Mouse (Mus musculus): ENCODE data around the gene Itfg2. TPM values are rescaled to one million over a fixed set of nuclear protein-coding genes. Genes with fewer than 3 reads are reported as not detected.
"Not testable (repeated sequence)": the region's sequence is repeated elsewhere in the genome, so short reads cannot be mapped to it uniquely, and the experiment has no call there.

Itfg2 gene
- total RNA-seq, 2 experiments from 2014 or later: 16.4 to 19.9 TPM

- no peak for DNase-seq (ENCODE audit: low spot score)
Measured at GRCm38 (mm10) chr6:128389185-128389584, 35.5 kb downstream of the Itfg2 start.

DNA sequence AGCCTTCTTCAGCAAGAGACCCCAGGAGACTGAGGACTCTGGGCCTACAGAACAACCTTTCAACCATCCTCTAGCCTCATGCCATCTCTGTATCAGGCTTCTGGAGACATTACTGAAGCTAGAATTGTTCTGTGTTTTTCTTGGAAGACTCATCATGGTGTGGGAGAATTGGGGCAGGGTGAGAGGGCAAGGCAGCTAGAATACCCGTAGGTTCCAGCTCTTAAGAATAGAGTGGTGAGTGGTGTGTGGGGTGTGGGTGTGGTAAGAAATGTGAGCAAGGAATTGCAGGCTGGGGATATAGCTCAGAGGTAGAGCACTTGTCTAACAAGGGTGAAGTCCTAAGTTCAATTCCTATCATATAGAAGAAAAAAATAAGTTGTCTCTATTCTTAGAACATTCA lies 39.7 kb downstream of the Itfg2 start:
- no peak for DNase-seq (ENCODE audit: low spot score)

DNA sequence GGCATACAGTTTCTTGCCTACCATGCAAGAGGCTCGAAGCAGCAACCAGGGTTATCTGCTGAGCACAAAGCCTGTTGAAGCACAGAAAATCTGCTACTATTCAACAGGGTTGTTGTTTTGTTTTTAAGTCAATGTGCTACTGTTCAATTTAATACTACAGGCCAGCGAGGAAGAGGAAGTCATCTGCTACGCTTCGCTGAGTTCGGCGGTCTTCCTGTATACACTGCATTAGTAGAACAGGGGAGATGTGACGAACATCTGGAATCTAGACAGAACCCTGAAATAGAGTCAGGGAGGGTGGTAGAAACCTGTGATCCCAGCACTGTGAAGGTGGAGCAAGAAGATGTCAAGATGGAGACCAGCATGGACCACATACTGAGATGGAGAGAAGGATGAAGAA lies 41.0 kb downstream of the Itfg2 start:
- no peak for DNase-seq (ENCODE audit: low spot score)

- no peak for DNase-seq (ENCODE audit: low spot score)
Measured at GRCm38 (mm10) chr6:128381254-128381653, 43.5 kb downstream of the Itfg2 start.

- not testable (repeated sequence) for DNase-seq (ENCODE audit: low spot score)
Measured at GRCm38 (mm10) chr6:128380594-128381167, 44.0 kb downstream of the Itfg2 start.

DNA sequence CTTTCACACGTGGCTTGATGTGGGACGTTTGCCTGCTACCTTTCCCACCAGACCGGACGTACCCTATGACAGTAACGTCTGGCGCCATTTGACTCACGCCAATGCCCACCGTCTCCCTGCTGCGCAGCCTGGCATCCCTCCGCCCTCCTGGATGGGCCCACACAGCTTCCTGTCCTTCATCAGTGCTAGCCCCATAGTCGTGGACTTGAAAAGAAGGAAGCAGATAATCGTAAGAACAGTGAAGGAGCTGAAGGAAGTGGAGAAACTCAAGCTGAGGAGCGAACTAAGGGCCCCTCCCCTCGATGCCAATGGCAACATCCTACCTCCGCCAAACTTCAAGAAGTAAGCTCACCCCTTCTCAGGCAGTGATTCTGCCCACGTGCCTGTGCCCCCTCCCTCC lies 45.1 kb downstream of the Itfg2 start:
- DNase-seq (ENCODE audit: low spot score): no peak

DNA sequence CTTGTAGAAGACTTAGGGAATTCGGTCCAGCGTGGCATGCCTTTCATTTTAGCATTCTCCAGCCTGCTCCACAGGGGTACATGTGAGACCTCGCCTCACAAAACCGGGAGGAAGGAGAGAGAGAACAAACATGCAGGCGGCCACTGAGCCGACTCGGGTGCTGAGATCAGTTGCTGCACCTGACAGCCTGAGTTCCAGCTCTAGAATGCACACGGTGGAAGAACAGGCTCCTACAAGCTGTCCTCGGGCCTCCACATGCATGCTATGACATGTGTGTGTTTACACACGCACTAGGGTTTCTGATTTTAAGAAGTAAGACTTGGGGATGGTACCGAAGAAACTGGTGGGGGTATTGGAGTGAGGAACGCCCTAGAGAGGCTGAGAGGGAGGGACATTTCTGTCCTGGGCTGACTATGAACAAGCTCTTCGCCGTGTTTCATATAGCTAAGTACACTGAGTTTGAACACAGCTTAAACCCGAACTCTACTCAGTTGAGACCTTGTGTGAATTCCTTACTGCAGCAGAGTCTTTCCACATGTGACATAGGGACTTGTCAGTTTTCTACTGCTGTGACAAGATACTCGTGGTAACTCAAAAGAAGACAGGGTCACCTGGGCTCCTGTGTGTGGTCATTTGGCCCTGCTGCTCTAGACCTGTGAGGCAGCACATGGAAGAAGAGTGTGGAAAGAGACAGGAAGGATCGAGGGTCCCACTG lies 48.2 kb downstream of the Itfg2 start:
- no peak for DNase-seq (ENCODE audit: low spot score)

GRCm38 (mm10) chr6:128375192-128375591 lies 49.5 kb downstream of the Itfg2 start, which contains the start of the genes Tex52 and Gm44596:
TSS of gene Tex52 (plus strand) at chr6:128375456.
TSS of gene Gm44596 (plus strand) at chr6:128375503.
- peak; percentile 38 for DNase-seq (ENCODE audit: low spot score)

GRCm38 (mm10) chr6:128370040-128370439 lies 54.7 kb downstream of the Itfg2 start:
- no peak for DNase-seq (ENCODE audit: low spot score)

DNA sequence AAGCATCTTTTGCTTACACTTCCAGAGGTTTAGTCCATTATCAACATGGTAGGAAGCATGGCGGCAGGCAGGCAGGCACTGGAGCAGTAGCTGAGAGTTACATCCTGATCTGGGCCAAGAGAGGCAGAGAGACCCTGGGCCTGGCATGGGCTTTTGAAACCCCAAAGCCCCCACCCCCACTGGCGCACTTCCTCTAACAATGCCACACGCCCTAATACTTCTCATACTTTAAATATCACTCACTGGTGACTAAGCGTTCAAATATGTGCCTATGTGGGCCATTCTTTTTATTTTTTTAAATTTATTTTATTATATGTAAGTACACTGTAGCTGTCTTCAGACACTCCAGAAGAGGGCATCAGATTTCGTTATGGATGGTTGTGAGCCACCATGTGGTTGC lies 58.3 kb downstream of the Itfg2 start:
- DNase-seq (ENCODE audit: low spot score): no peak

GRCm38 (mm10) chr6:128364721-128365120 lies 60.0 kb downstream of the Itfg2 start:
- no peak for DNase-seq (ENCODE audit: low spot score)

DNA sequence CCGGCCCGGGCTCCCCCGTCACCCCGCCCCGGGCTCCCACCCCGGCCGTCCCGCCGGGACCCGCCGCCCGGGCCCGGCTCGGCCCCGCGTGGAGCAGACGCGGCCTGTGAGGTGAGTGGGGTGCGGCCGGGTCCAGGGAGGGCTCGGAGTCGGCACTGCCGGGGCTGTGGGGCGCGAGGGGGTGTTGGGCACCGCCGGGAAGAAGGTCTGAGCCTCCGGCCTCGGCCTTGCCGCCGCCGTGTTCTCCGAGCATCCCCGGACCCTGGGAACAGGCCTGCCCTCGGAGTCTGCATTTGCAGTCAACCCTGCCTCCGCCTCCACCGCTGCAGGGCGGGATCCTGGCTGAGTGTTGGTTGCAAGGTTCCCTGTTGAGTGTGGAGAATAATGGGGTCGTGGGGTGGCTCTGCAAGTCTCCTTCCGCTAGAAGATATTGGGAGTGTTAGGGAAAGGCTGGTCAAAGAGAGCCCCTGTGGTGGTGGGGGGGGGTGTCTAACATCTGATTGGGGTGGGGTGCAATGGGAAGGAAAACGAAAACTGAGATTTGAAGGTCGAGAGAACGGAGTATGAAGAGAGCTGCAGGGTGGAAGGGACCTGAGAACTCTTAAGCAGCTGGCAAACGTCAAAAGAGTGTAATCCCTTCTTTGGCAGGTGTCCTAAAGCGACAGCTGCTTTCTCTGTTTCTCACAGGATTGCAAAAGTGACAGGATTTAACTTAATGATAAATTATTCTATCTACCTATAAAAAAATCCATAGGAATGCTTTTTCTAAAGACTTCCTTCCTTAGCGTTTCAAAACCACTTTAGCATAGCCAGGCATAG lies 61.5 kb downstream of the Itfg2 start:
- DNase-seq (ENCODE audit: low spot score): no peak

- peak; percentile 79 for DNase-seq (ENCODE audit: low spot score)
Measured at GRCm38 (mm10) chr6:128362381-128363006, 62.2 kb downstream of the Itfg2 start, which contains the start of the genes Rhno1 and Foxm1. TSS of gene Rhno1 (minus strand) at chr6:128362911. TSS of gene Foxm1 (plus strand) at chr6:128362967.

GRCm38 (mm10) chr6:128361901-128362300 lies 62.8 kb downstream of the Itfg2 start:
- no peak for DNase-seq (ENCODE audit: low spot score)

Other genes with a start within 250 kb of the Itfg2 start
- 10 to 100 TPM in 1 of 2 experiments, 1 to 10 TPM in 1; 6.2 to 11.1 TPM for gene Tead4, start 124.1 kb downstream of the Itfg2 start, total RNA-seq (2021)
- gene Tulp3, start 69.1 kb downstream of the Itfg2 start, total RNA-seq (2021): 1 to 10 TPM; 6.3 to 8.2 TPM
- 1 to 10 TPM; 6.2 to 6.7 TPM for gene Rhno1, start 62.0 kb downstream of the Itfg2 start, total RNA-seq (2021)
- under 1 TPM; 0.11 to 0.19 TPM for gene Foxm1, start 62.0 kb downstream of the Itfg2 start, total RNA-seq (2021)
- gene Tex52, start 49.5 kb downstream of the Itfg2 start, total RNA-seq (2021): not detected
- not detected for gene Gm44596, start 49.4 kb downstream of the Itfg2 start, total RNA-seq (2021)
- gene Nrip2, start 25.6 kb downstream of the Itfg2 start, total RNA-seq (2021): 1 to 10 TPM; 1.2 to 1.7 TPM
- gene Fkbp4, start 13.7 kb upstream of the Itfg2 start, total RNA-seq (2021): 100 to 1,000 TPM; 112 to 113 TPM
- gene Pzp, start 101.8 kb upstream of the Itfg2 start, total RNA-seq (2021): under 1 TPM; 0.09 to 0.83 TPM
- gene A2ml1, start 156.7 kb upstream of the Itfg2 start, total RNA-seq (2021): not detected
- gene Klrb1a, start 198.6 kb upstream of the Itfg2 start, total RNA-seq (2021): not detected
- not detected for gene Clec2h, start 237.5 kb upstream of the Itfg2 start, total RNA-seq (2021)